Mouse (Mus musculus) lung, postnatal 0 days (tissue): ENCODE data around the gene C2.

Experiments used
- CTCF ChIP-seq: IDR thresholded peaks from 2 replicates; pipeline ENCODE4 v1.5.1; 2016; ENCODE audit warnings: antibody characterized with exemption, mild to moderate bottlenecking
- EP300 ChIP-seq: IDR thresholded peaks from 2 replicates; pipeline ENCODE4 v1.6.1; 2016; ENCODE audit warnings: antibody characterized with exemption, mild to moderate bottlenecking, control low read depth

DNA sequence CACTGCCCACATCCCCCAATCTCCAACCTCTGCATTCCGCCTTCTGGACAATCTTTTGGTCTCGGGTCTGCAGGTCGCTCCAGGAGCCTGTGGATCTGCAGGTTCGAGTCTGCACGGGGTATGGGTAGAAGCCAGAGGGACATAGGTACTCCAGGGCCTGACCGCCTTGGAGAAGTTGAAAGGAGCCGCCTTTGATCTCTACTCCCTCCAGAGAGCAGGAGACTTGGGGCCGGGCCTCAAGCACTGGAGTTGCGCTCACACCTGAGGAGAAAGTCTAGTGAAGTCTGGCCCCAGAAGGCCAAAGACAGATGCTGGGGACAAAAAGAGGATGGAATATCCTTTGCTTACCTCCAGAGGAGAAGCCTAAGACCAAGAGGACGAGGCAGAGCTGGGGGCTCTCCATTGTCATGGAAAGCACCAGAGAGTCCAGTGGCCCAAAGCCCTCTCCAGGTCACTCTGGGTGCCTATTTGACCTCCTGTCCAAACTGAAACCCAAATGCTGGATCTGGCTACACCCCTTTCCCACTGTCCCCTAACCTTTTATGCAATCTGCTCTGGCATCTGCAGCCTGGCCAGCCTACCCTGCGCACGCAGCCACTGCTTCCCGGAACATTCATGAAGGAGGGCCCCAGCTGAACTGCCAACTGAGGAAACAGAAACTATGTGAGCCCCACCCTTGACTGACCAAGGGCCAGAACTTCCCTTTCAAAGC lies 36.2 kb downstream of the C2 start:
- TF ChIP-seq CTCF (no peak), EP300 (no peak)
